Mouse (Mus musculus): Measurements from ENCODE around the gene Myo15b.

GRCm38 (mm10) chr11:115933108-115933746 is 75.0 kb downstream of the Myo15b start, which contains the start of the genes Sap30bp and Recql5:
- TF ChIP-seq CTCF (IDR thresholded peaks at IDR 0.05; ENCODE audit: borderline replicate concordance, insufficient read depth, low read depth, low read length) (no peak), POLR2A (IDR thresholded peaks at IDR 0.05; ENCODE audit: borderline replicate concordance, insufficient read depth, low read length) (peak; percentile 86; the same call in 1 of the 2 replicates)
